Mouse (Mus musculus) T-helper 1 cell (primary cell): Measurements from ENCODE around the gene Zmym3.

Source experiments
- in situ Hi-C: fragments of 300-600 bp; cut with MboI, MseI; formaldehyde crosslinking; loops from one replicate; pipeline ENCODE4 v1.15.1; 2025; ENCODE audit warnings: high pct_unique_total_duplicates

Gene Zmym3

GRCm38 (mm10) chrX:101420700-101421095 lies at the start of gene Zmym3:
Zmym3 (minus strand) TSS chrX:101420849.
- in situ Hi-C loops = no loop called here

- in situ Hi-C loops = loop anchor here (5.0 to 10.0 kb wide), 2 partner anchors 93 to 221 kb away; no protein-coding TSS in a partner anchor
Measured at GRCm38 (mm10) chrX:101451591-101451990, 30.9 kb upstream of the Zmym3 start.

- in situ Hi-C loops = loop anchor here (5.0 to 10.0 kb wide), 2 partner anchors 94 to 221 kb away; no protein-coding TSS in a partner anchor
Measured at GRCm38 (mm10) chrX:101451147-101451546, 30.5 kb upstream of the Zmym3 start.

- in situ Hi-C loops = no loop called here
Measured at GRCm38 (mm10) chrX:101448886-101449475, 28.3 kb upstream of the Zmym3 start, which contains the start of gene Itgb1bp2. Itgb1bp2 (plus strand) TSS chrX:101449088.

GRCm38 (mm10) chrX:101429976-101430375 lies 9.3 kb upstream of the Zmym3 start:
- in situ Hi-C loops = no loop called here

- in situ Hi-C loops = no loop called here
Measured at GRCm38 (mm10) chrX:101429142-101429949, 8.7 kb upstream of the Zmym3 start, which contains the start of gene Nono. Nono (plus strand) TSS chrX:101429318.

- in situ Hi-C loops = no loop called here
Measured at GRCm38 (mm10) chrX:101428785-101429141, 8.1 kb upstream of the Zmym3 start.

- in situ Hi-C loops = no loop called here
Measured at GRCm38 (mm10) chrX:101427774-101428173, 7.1 kb upstream of the Zmym3 start.

GRCm38 (mm10) chrX:101423462-101423861 lies 2.8 kb upstream of the Zmym3 start:
- in situ Hi-C loops = no loop called here

- in situ Hi-C loops = no loop called here
Measured at GRCm38 (mm10) chrX:101419725-101420699, 637 bp downstream of the Zmym3 start.

GRCm38 (mm10) chrX:101418946-101419724 lies 1.5 kb downstream of the Zmym3 start:
- in situ Hi-C loops = no loop called here

- in situ Hi-C loops = no loop called here
Measured at GRCm38 (mm10) chrX:101396459-101396858, 24.2 kb downstream of the Zmym3 start.

GRCm38 (mm10) chrX:101394341-101394740 lies 26.3 kb downstream of the Zmym3 start:
- in situ Hi-C loops = no loop called here

- in situ Hi-C loops = no loop called here
Measured at GRCm38 (mm10) chrX:101388866-101389537, 31.6 kb downstream of the Zmym3 start.

- in situ Hi-C loops = no loop called here
Measured at GRCm38 (mm10) chrX:101386222-101386621, 34.4 kb downstream of the Zmym3 start.

GRCm38 (mm10) chrX:101384439-101385137 lies 36.1 kb downstream of the Zmym3 start:
- in situ Hi-C loops = no loop called here

GRCm38 (mm10) chrX:101383455-101383854 lies 37.2 kb downstream of the Zmym3 start:
- in situ Hi-C loops = no loop called here

GRCm38 (mm10) chrX:101379744-101380143 lies 40.9 kb downstream of the Zmym3 start:
- in situ Hi-C loops = no loop called here

GRCm38 (mm10) chrX:101377076-101377475 lies 43.6 kb downstream of the Zmym3 start:
- in situ Hi-C loops = no loop called here
